Mouse (Mus musculus) liver, adult 10 weeks (tissue): ENCODE data around the gene Olfr596. TPM values are rescaled to one million over a fixed set of nuclear protein-coding genes. Genes with fewer than 3 reads are reported as not detected.

ENCODE experiments used
- polyA plus RNA-seq: library from polyadenylated mRNA; stranded (reverse); fragments of 350-450 nt; fragmentation: Illumina TruSeq; extraction: RNeasy Lipid Tissue Mini Kit (QIAGEN cat#74804); gene quantifications from one replicate; pipeline ENCODE4 v1.2.3, GENCODE M21; 2014; ENCODE audit warnings: low read depth, low replicate concordance

Gene Olfr596
- polyA plus RNA-seq, result not detected

DNA sequence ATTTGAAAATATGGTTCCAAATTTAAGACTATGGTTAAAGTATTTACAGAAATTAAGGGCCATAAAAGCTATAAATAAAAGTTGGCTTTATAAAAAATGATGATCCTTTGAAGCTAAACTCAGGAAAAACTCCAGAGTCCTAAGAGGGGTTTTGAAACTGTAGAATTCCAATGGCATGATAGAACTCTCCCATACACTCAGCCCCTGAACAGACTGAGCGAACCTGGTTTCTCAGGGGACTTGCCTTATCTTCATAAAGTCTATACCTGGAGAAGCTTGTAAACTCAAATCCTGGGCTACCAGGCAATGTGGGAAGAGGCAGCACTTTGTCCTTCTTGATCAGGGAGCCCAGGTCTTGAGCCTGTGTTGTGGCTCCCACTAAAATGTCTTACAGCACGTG lies at the start of gene Olfr596:
TSS of gene Olfr596 (plus strand) at position 301 of the 400 bp plus-strand sequence.

DNA sequence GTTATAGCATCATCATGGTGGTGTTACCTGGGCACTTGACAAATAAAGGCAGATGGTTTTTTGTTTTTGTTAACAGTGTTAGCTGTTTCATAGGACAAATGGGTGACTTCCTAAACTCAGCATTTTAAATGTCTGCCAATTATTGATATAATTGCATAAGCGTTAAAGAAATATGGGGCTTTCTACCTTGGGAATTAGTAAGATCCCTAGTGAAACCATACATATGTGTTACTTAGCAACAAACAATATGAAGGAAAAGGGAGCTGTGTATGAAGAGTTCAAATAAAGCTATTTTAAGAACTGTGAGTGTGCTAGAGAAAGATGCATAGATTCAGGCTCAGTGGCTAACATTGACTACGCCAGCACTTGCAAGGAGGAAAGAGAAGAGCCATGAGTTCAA lies 10.6 kb downstream of the Olfr596 start, which contains the start of gene Olfr597:
TSS of gene Olfr597 (plus strand) at position 301 of the 400 bp plus-strand sequence.

DNA sequence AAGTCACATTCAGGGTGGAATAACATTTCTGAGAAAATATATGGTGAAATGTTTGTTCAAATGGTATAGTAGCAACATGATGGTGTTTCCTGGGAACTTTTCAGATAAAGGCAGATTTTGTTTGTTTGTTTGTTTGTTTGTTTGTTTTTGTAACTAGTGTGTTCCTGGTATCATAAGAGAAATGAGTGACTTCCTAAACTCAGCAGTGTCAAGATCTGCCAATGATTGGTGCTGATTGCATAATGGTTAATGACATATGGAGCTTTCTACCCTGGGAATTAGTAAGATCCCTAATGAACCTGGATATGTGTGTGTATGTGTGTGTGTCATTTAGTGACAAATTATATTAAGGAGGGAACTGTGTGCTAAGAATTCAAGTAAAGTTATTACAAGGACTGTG lies 17.8 kb downstream of the Olfr596 start, which contains the start of gene Olfr598:
TSS of gene Olfr598 (plus strand) at position 301 of the 400 bp plus-strand sequence.

DNA sequence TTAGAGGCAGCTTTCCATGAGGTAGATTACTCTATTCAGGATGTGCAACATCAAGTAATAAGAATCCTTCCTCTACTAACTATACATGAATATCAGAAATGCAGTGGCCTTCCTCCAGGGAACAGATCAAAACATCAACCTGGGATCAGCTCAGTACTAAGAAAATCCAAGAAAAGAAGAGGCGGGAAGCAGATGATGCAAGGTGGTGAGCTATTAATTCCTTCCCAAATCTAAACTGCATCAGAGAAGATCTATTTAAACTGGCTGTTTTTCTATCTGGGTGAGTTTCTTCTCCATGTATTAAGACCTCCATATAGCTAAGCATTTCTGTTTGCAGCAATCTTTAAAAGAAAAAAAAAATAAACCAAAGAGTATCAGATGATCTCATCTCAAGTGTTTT lies 30.2 kb downstream of the Olfr596 start, which contains the start of gene Olfr599:
TSS of gene Olfr599 (plus strand) at position 301 of the 400 bp plus-strand sequence.

DNA sequence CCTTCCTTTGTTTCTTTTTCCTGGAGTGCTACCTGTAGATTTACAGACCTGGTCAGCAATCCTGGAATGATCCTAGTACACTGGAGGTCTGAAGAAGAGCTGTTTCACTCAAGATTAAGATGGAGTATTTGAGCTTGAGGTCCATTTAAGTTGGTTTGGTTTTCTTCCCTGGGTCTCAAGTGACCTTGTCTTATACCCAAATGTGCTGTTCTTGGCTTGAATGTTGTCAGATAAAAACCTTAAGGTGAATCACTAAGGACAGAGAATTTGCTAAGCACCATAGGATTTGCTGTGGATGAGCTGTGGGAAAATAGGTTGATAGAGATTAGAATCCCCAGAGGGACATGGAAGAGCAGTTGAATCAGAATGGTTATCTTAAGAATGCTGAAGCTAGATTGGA lies 44.1 kb downstream of the Olfr596 start, which contains the start of gene Olfr600:
TSS of gene Olfr600 (minus strand) at position 101 of the 400 bp plus-strand sequence.

Other genes with a start within 250 kb of the Olfr596 start
- not detected for gene Olfr584, start 223.8 kb upstream of the Olfr596 start, polyA plus RNA-seq
- gene Olfr585, start 207.9 kb upstream of the Olfr596 start, polyA plus RNA-seq, result not detected
- not detected for gene Olfr586, start 180.0 kb upstream of the Olfr596 start, polyA plus RNA-seq
- not detected for gene Olfr588-ps1, start 164.8 kb upstream of the Olfr596 start, polyA plus RNA-seq
- gene Olfr589, start 149.3 kb upstream of the Olfr596 start, polyA plus RNA-seq, result not detected
- gene Olfr591, start 127.3 kb upstream of the Olfr596 start, polyA plus RNA-seq, result not detected
- gene Olfr592, start 120.8 kb upstream of the Olfr596 start, polyA plus RNA-seq, result not detected
- gene Olfr593, start 93.8 kb upstream of the Olfr596 start, polyA plus RNA-seq, result not detected
- not detected for gene Olfr594, start 88.7 kb upstream of the Olfr596 start, polyA plus RNA-seq
- gene Usp17ld, start 53.1 kb upstream of the Olfr596 start, polyA plus RNA-seq, result not detected
- gene Olfr597, start 10.7 kb downstream of the Olfr596 start, polyA plus RNA-seq, result not detected
- not detected for gene Olfr598, start 17.9 kb downstream of the Olfr596 start, polyA plus RNA-seq
- not detected for gene Olfr599, start 30.3 kb downstream of the Olfr596 start, polyA plus RNA-seq
- gene Olfr600, start 44.0 kb downstream of the Olfr596 start, polyA plus RNA-seq, result not detected
- gene Olfr601, start 57.0 kb downstream of the Olfr596 start, polyA plus RNA-seq, result not detected
- gene Olfr603, start 80.5 kb downstream of the Olfr596 start, polyA plus RNA-seq, result not detected
- not detected for gene Usp17lc, start 109.4 kb downstream of the Olfr596 start, polyA plus RNA-seq
- not detected for gene Olfr605, start 139.8 kb downstream of the Olfr596 start, polyA plus RNA-seq
- not detected for gene Olfr606, start 143.4 kb downstream of the Olfr596 start, polyA plus RNA-seq
- gene Olfr607, start 158.5 kb downstream of the Olfr596 start, polyA plus RNA-seq, result not detected
- not detected for gene Olfr608, start 164.2 kb downstream of the Olfr596 start, polyA plus RNA-seq
- gene Olfr609, start 192.4 kb downstream of the Olfr596 start, polyA plus RNA-seq, result not detected
- gene Olfr610, start 206.5 kb downstream of the Olfr596 start, polyA plus RNA-seq, result not detected
- gene Olfr611, start 215.2 kb downstream of the Olfr596 start, polyA plus RNA-seq, result not detected
- not detected for gene Olfr612, start 237.1 kb downstream of the Olfr596 start, polyA plus RNA-seq
- not detected for gene Olfr613, start 242.4 kb downstream of the Olfr596 start, polyA plus RNA-seq